Mouse (Mus musculus) lung, adult 2 months (tissue): ENCODE measurements around the gene Dnase1l3.

Source experiments
- CTCF ChIP-seq: fragments of 200-500 bp; IDR thresholded peaks from 2 replicates; pipeline ENCODE4 v1.5.1; 2011; ENCODE audit warnings: mild to moderate bottlenecking, low read length, control low read depth; ENCODE audit not compliant: insufficient read depth
- POLR2A ChIP-seq: fragments of 200-500 bp; IDR thresholded peaks from 2 replicates; pipeline ENCODE4 v1.6.1; 2011; ENCODE audit warnings: low read depth, mild to moderate bottlenecking, control low read depth, low read length, borderline replicate concordance; ENCODE audit errors: extremely low read depth

GRCm38 (mm10) chr14:7945261-7945660 is 49.1 kb downstream of the Dnase1l3 start:
- TF ChIP-seq POLR2A = no peak
- TF ChIP-seq CTCF = no peak
